Mouse (Mus musculus): ENCODE measurements at regions not wholly inside any gene's neighbourhood (a gene's known extent, or its start where the extent isn't known, plus 50 kb on each side); places are given as distances from the start of the nearest gene placed in this dataset.

GRCm38 (mm10) chr2:143217760-143218358 lies 139.6 kb downstream of the Otor start:
- Histone ChIP-seq H3K4me1 (ENCODE audit: insufficient read depth, low read depth, low read length) (no peaks in the 10 kb centered on the region), H3K9ac (replicated peaks; ENCODE audit: low read depth) (no peak overlapping the region), H3K4me2 (replicated peaks; ENCODE audit: low read depth, low read length) (no peak overlapping the region), H3K36me3 (ENCODE audit: insufficient read depth, low read length) (no peaks in the 10 kb centered on the region), H3K9me3 (ENCODE audit: low read length) (no peaks in the 10 kb centered on the region), H3K4me3 (ENCODE audit: low read depth, low read length) (no peak overlapping the region), H3K27me3 (replicated peaks; ENCODE audit: insufficient read depth, low read length) (no peaks in the 10 kb centered on the region), H3K27ac (ENCODE audit: low read length) (no peak overlapping the region)
- TF ChIP-seq CTCF (IDR thresholded peaks at IDR 0.05) (no peak), EP300 (IDR thresholded peaks at IDR 0.05) (no peak)
- ATAC-seq (no peak), DNase-seq (ENCODE audit: low spot score) (no peak)
- 59% methylated on average over 5 of the region's 5 CpGs for WGBS

DNA sequence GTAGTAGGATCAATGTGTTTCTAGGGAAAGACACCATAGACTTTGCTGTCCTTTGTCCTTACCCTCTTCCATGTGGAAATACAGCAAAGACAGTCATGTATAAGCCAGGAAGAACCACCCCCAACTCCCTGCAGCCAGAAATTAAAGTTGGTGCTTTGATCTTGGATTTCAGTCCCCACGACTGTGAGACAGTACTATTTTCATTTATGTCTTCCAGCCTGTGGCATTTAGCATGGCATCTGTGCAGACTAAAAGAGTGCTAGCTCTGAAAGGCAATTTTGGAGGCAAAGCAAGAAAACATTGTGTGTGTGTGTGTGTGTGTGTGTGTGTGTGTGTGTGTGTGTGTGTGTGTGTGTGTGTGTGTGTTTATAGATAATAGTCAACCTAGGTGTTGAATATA lies 144.1 kb downstream of the Otor start:
- no peak overlapping the region for H3K27ac ChIP-seq (ENCODE audit: low read length)
- H3K27me3 ChIP-seq (replicated peaks; ENCODE audit: insufficient read depth, low read length), result no peaks in the 10 kb centered on the region
- WGBS, result 45% methylated on average over 1 of the region's 1 CpGs
- DNase-seq (ENCODE audit: low spot score), result no peak
- H3K36me3 ChIP-seq (ENCODE audit: insufficient read depth, low read length), result no peaks in the 10 kb centered on the region
- no peak overlapping the region for H3K4me3 ChIP-seq (ENCODE audit: low read depth, low read length)
- H3K9me3 ChIP-seq (ENCODE audit: low read length), result no peaks in the 10 kb centered on the region
- H3K4me2 ChIP-seq (replicated peaks; ENCODE audit: low read depth, low read length), result no peak overlapping the region
- no peaks in the 10 kb centered on the region for H3K4me1 ChIP-seq (ENCODE audit: insufficient read depth, low read depth, low read length)
- TF ChIP-seq EP300 (IDR thresholded peaks at IDR 0.05) (no peak), CTCF (IDR thresholded peaks at IDR 0.05) (no peak)
- ATAC-seq, result no peak
- no peak overlapping the region for H3K9ac ChIP-seq (replicated peaks; ENCODE audit: low read depth)

GRCm38 (mm10) chr2:143224410-143225130 lies 146.3 kb downstream of the Otor start:
- Histone ChIP-seq H3K9me3 (ENCODE audit: low read length) (no peaks in the 10 kb centered on the region), H3K4me1 (ENCODE audit: insufficient read depth, low read depth, low read length) (no peaks in the 10 kb centered on the region)
- 51% methylated on average over 4 of the region's 4 CpGs for WGBS

DNA sequence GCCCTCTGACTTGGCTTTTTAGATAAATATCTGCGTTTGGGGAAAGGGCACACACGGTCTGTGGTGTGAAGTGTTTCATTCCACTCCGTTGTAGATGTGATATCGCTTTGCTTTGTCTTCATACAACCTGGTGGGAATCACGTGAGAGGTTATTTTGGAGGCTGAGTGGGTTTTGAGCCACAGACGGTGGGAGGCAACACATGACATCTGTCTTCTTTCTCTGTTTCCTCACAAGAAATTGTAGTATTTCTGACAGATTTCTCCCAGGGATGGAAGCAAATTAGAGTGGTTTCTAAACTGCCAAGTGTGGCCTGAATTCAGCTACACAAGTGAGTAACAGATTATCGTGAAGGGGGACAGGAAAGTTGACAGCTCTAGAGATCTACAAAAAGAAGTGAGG lies 155.5 kb downstream of the Otor start:
- Histone ChIP-seq H3K27ac (ENCODE audit: low read length) (no peak overlapping the region), H3K4me3 (ENCODE audit: low read depth, low read length) (no peak overlapping the region), H3K36me3 (ENCODE audit: insufficient read depth, low read length) (no peaks in the 10 kb centered on the region), H3K4me1 (ENCODE audit: insufficient read depth, low read depth, low read length) (no peaks in the 10 kb centered on the region), H3K4me2 (replicated peaks; ENCODE audit: low read depth, low read length) (no peak overlapping the region), H3K9me3 (ENCODE audit: low read length) (no peaks in the 10 kb centered on the region), H3K9ac (replicated peaks; ENCODE audit: low read depth) (no peak overlapping the region), H3K27me3 (replicated peaks; ENCODE audit: insufficient read depth, low read length) (no peaks in the 10 kb centered on the region)
- TF ChIP-seq EP300 (IDR thresholded peaks at IDR 0.05) (no peak), CTCF (IDR thresholded peaks at IDR 0.05) (no peak)
- WGBS, result 74% methylated on average over 7 of the region's 7 CpGs
- no peak for ATAC-seq
- DNase-seq (ENCODE audit: low spot score), result no peak

More at GRCm38 (mm10) chr2:143224410-143225130, 146.3 kb downstream of the Otor start:
- no peak overlapping the region for H3K4me2 ChIP-seq (replicated peaks; ENCODE audit: low read depth, low read length)
- no peaks in the 10 kb centered on the region for H3K27me3 ChIP-seq (replicated peaks; ENCODE audit: insufficient read depth, low read length)
- H3K4me3 ChIP-seq (ENCODE audit: low read depth, low read length), result no peak overlapping the region
- no peaks in the 10 kb centered on the region for H3K36me3 ChIP-seq (ENCODE audit: insufficient read depth, low read length)
- H3K27ac ChIP-seq (ENCODE audit: low read length), result no peak overlapping the region
- TF ChIP-seq EP300 (IDR thresholded peaks at IDR 0.05), result no peak
- no peak for TF ChIP-seq CTCF (IDR thresholded peaks at IDR 0.05)
- no peak for ATAC-seq
- no peak for DNase-seq (ENCODE audit: low spot score)
- H3K9ac ChIP-seq (replicated peaks; ENCODE audit: low read depth), result no peak overlapping the region

GRCm38 (mm10) chr2:143240274-143240673 lies 162.0 kb downstream of the Otor start:
- H3K9me3 ChIP-seq (ENCODE audit: low read length), result no peaks in the 10 kb centered on the region
- no peak overlapping the region for H3K4me3 ChIP-seq (ENCODE audit: low read depth, low read length)
- no peaks in the 10 kb centered on the region for H3K4me1 ChIP-seq (ENCODE audit: insufficient read depth, low read depth, low read length)
- DNase-seq (ENCODE audit: low spot score) (no peak), ATAC-seq (no peak)
- WGBS, result 67% methylated on average over 4 of the region's 4 CpGs
- no peak overlapping the region for H3K4me2 ChIP-seq (replicated peaks; ENCODE audit: low read depth, low read length)
- no peaks in the 10 kb centered on the region for H3K36me3 ChIP-seq (ENCODE audit: insufficient read depth, low read length)
- no peak overlapping the region for H3K9ac ChIP-seq (replicated peaks; ENCODE audit: low read depth)
- TF ChIP-seq CTCF (IDR thresholded peaks at IDR 0.05) (no peak), EP300 (IDR thresholded peaks at IDR 0.05) (no peak)
- no peak overlapping the region for H3K27ac ChIP-seq (ENCODE audit: low read length)
- no peaks in the 10 kb centered on the region for H3K27me3 ChIP-seq (replicated peaks; ENCODE audit: insufficient read depth, low read length)

DNA sequence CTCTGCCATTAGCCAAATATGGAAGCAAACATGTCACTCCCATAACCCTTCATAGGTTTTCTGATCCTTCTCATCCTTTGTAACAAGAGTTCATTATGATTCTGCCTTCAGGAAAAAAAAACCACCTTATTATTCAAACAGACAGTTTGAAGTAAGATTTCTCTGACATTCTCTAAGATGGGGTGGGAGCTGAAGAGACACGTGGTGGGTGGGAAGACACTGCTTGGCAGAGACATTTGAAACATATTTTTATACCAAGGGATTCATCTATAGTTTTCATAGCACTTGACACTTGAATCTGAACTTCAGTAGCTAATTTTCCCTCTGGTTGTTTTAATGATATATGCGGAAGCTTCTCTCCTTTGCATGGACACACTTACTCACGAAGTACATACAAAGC lies 165.5 kb downstream of the Otor start:
- TF ChIP-seq CTCF (IDR thresholded peaks at IDR 0.05) (no peak), EP300 (IDR thresholded peaks at IDR 0.05) (no peak)
- no peaks in the 10 kb centered on the region for H3K36me3 ChIP-seq (ENCODE audit: insufficient read depth, low read length)
- no peak for ATAC-seq
- WGBS, result 76% methylated on average over 3 of the region's 3 CpGs
- H3K27ac ChIP-seq (ENCODE audit: low read length), result no peak overlapping the region
- DNase-seq (ENCODE audit: low spot score), result no peak
- H3K9ac ChIP-seq (replicated peaks; ENCODE audit: low read depth), result no peak overlapping the region
- no peaks in the 10 kb centered on the region for H3K27me3 ChIP-seq (replicated peaks; ENCODE audit: insufficient read depth, low read length)
- no peak overlapping the region for H3K4me3 ChIP-seq (ENCODE audit: low read depth, low read length)
- no peaks in the 10 kb centered on the region for H3K4me1 ChIP-seq (ENCODE audit: insufficient read depth, low read depth, low read length)
- H3K4me2 ChIP-seq (replicated peaks; ENCODE audit: low read depth, low read length), result no peak overlapping the region
- no peaks in the 10 kb centered on the region for H3K9me3 ChIP-seq (ENCODE audit: low read length)
